Mouse (Mus musculus) embryonic facial prominence, embryonic 14.5 days (tissue): ENCODE data around the gene Pparg. TPM values are rescaled to one million over a fixed set of nuclear protein-coding genes. Genes with fewer than 3 reads are reported as not detected.

Experiments
- ATAC-seq: fragments of 200-750 bp; cut with Nextera tagmentation; 2 replicates; pipeline ENCODE4 v1.8.0; 2017; ENCODE audit warnings: low read depth, moderate number of reproducible peaks, moderate TSS enrichment
- DNase-seq: peaks from one replicate; pipeline ENCODE4 v3.0.0-alpha.2; 2015; ENCODE audit warnings: low spot score
- H3K27ac ChIP-seq: fragments of 300-500 bp; sonication (generic); replicated peaks from 2 replicates; pipeline ENCODE4 v1.5.1; 2014; ENCODE audit warnings: low read depth, mild to moderate bottlenecking, low read length, moderate library complexity
- H3K27me3 ChIP-seq: fragments of 300-500 bp; sonication (generic); replicated peaks from 2 replicates; pipeline ENCODE4 v1.6.1; 2014; ENCODE audit warnings: low read length; ENCODE audit not compliant: control insufficient read depth, insufficient read depth
- H3K36me3 ChIP-seq: fragments of 300-500 bp; sonication (generic); 2 replicates; pipeline ENCODE4 v1.6.1; 2014; ENCODE audit warnings: low read length, mixed read lengths; ENCODE audit not compliant: control insufficient read depth, insufficient read depth
- H3K4me1 ChIP-seq: fragments of 300-500 bp; sonication (generic); 2 replicates; pipeline ENCODE4 v1.6.1; 2014; ENCODE audit warnings: antibody characterized with exemption, low read length; ENCODE audit not compliant: control insufficient read depth, insufficient read depth
- H3K4me2 ChIP-seq: fragments of 300-500 bp; sonication (generic); 2 replicates; pipeline ENCODE4 v1.6.1; 2014; ENCODE audit warnings: low read depth, mild to moderate bottlenecking, low read length, moderate library complexity, mixed read lengths
- H3K4me3 ChIP-seq: fragments of 300-500 bp; sonication (generic); 2 replicates; pipeline ENCODE4 v1.5.1; 2014; ENCODE audit warnings: low read depth, mild to moderate bottlenecking, low read length
- H3K9ac ChIP-seq: fragments of 300-500 bp; sonication (generic); 2 replicates; pipeline ENCODE4 v1.6.1; 2014; ENCODE audit warnings: low read depth, mild to moderate bottlenecking, low read length, moderate library complexity, mixed read lengths
- H3K9me3 ChIP-seq: fragments of 300-500 bp; sonication (generic); 2 replicates; pipeline ENCODE4 v1.6.1; 2016; ENCODE audit warnings: low read length; ENCODE audit not compliant: control insufficient read depth
- WGBS: fragments of 180-500 bp; shearing (Covaris S2); extraction: QIAGEN DNeasy Blood & Tissue Kit; methylation state at CpG from one replicate; pipeline ENCODE4 v1.1.7; 2014; 5-methylcytosine and 5-hydroxymethylcytosine counted together
- polyA plus RNA-seq: library from polyadenylated mRNA; unstranded; fragments of >200 nt; fragmentation: Nextera tagmentation; extraction: Ambion mirVana; gene quantifications from 2 replicates; pipeline ENCODE4 v1.2.1, GENCODE M21; 2014

The Pparg gene
- polyA plus RNA-seq, 1 experiment from 2014 or later = 15.3 TPM

- H3K27ac ChIP-seq = no peak overlapping the region
- H3K4me1 ChIP-seq = peaks cover 9% of the 10 kb centered on the region; the same call in 1 of the 2 replicates
- ATAC-seq = no peak
- H3K4me2 ChIP-seq = no peak overlapping the region
- WGBS = 48% methylated on average over 7 of the region's 7 CpGs
- H3K27me3 ChIP-seq = no peaks in the 10 kb centered on the region
- DNase-seq = no peak
- H3K36me3 ChIP-seq = no peaks in the 10 kb centered on the region
- no peaks in the 10 kb centered on the region for H3K9me3 ChIP-seq
- no peak overlapping the region for H3K4me3 ChIP-seq
- H3K9ac ChIP-seq = no peak overlapping the region
These were observed 116.4 kb downstream of the Pparg start for GRCm38 (mm10) chr6:115477081-115477695.

- Histone ChIP-seq H3K36me3 (no peaks in the 10 kb centered on the region), H3K4me3 (no peak overlapping the region), H3K27ac (no peak overlapping the region), H3K4me2 (no peak overlapping the region), H3K4me1 (peaks cover 9% of the 10 kb centered on the region; the same call in 1 of the 2 replicates), H3K9me3 (no peaks in the 10 kb centered on the region), H3K9ac (no peak overlapping the region), H3K27me3 (no peaks in the 10 kb centered on the region)
- ATAC-seq (no peak), DNase-seq (no peak)
These were observed 119.2 kb downstream of the Pparg start for GRCm38 (mm10) chr6:115479963-115480321.

GRCm38 (mm10) chr6:115480322-115481017 is 119.7 kb downstream of the Pparg start:
- no peak overlapping the region; the same call in 1 of the 2 replicates for H3K27ac ChIP-seq
- no peaks in the 10 kb centered on the region for H3K36me3 ChIP-seq
- no peaks in the 10 kb centered on the region for H3K27me3 ChIP-seq
- no peak overlapping the region for H3K4me2 ChIP-seq
- ATAC-seq = no peak
- no peak overlapping the region for H3K4me3 ChIP-seq
- peaks cover 9% of the 10 kb centered on the region; the same call in 1 of the 2 replicates for H3K4me1 ChIP-seq
- H3K9ac ChIP-seq = no peak overlapping the region
- 40% methylated on average over 5 of the region's 5 CpGs for WGBS
- peak; percentile 86 for DNase-seq
- no peaks in the 10 kb centered on the region for H3K9me3 ChIP-seq

GRCm38 (mm10) chr6:115481018-115481354 is 120.2 kb downstream of the Pparg start:
- DNase-seq = no peak
- Histone ChIP-seq H3K9me3 (no peaks in the 10 kb centered on the region), H3K27me3 (no peaks in the 10 kb centered on the region), H3K36me3 (no peaks in the 10 kb centered on the region), H3K4me1 (peaks cover 9% of the 10 kb centered on the region; the same call in 1 of the 2 replicates), H3K4me2 (no peak overlapping the region), H3K27ac (no peak overlapping the region), H3K4me3 (no peak overlapping the region), H3K9ac (no peak overlapping the region)
- ATAC-seq = no peak
- WGBS = 16% methylated on average over 1 of the region's 1 CpGs

- Histone ChIP-seq H3K9ac (no peak overlapping the region), H3K9me3 (no peaks in the 10 kb centered on the region), H3K27me3 (no peaks in the 10 kb centered on the region), H3K27ac (no peak overlapping the region), H3K4me1 (peaks cover 9% of the 10 kb centered on the region; the same call in 1 of the 2 replicates), H3K4me3 (no peak overlapping the region), H3K36me3 (no peaks in the 10 kb centered on the region), H3K4me2 (no peak overlapping the region)
- ATAC-seq (no peak), DNase-seq (no peak)
- WGBS = 35% methylated on average over 3 of the region's 3 CpGs
These were observed 120.9 kb downstream of the Pparg start for GRCm38 (mm10) chr6:115481603-115482002.

- Histone ChIP-seq H3K27ac (no peak overlapping the region), H3K4me3 (no peak overlapping the region), H3K4me2 (no peak overlapping the region), H3K9ac (no peak overlapping the region), H3K27me3 (no peaks in the 10 kb centered on the region), H3K9me3 (no peaks in the 10 kb centered on the region), H3K36me3 (no peaks in the 10 kb centered on the region), H3K4me1 (peaks cover 4% of the 10 kb centered on the region; the same call in 1 of the 2 replicates)
- ATAC-seq = no peak
- peak; percentile 37 for DNase-seq
- 58% methylated on average over 6 of the region's 6 CpGs for WGBS
These were observed 124.9 kb downstream of the Pparg start for GRCm38 (mm10) chr6:115485635-115486034.

- Histone ChIP-seq H3K27me3 (no peaks in the 10 kb centered on the region), H3K27ac (no peak overlapping the region), H3K4me1 (no peaks in the 10 kb centered on the region), H3K9ac (no peak overlapping the region), H3K9me3 (no peaks in the 10 kb centered on the region), H3K4me2 (no peak overlapping the region), H3K4me3 (no peak overlapping the region), H3K36me3 (no peaks in the 10 kb centered on the region)
- 74% methylated on average over 9 of the region's 9 CpGs for WGBS
- ATAC-seq (no peak), DNase-seq (no peak)
These were observed 129.1 kb downstream of the Pparg start for GRCm38 (mm10) chr6:115489831-115490230.

GRCm38 (mm10) chr6:115492952-115493613 is 132.3 kb downstream of the Pparg start:
- no peaks in the 10 kb centered on the region for H3K9me3 ChIP-seq
- no peaks in the 10 kb centered on the region for H3K36me3 ChIP-seq
- no peaks in the 10 kb centered on the region for H3K4me1 ChIP-seq
- DNase-seq (peak; percentile 74), ATAC-seq (no peak)
- H3K27ac ChIP-seq = no peak overlapping the region
- no peaks in the 10 kb centered on the region for H3K27me3 ChIP-seq
- no peak overlapping the region for H3K4me2 ChIP-seq
- H3K4me3 ChIP-seq = no peak overlapping the region
- WGBS = 67% methylated on average over 11 of the region's 11 CpGs
- H3K9ac ChIP-seq = no peak overlapping the region
